Mouse (Mus musculus): ENCODE measurements around the gene Nek8.

DNA sequence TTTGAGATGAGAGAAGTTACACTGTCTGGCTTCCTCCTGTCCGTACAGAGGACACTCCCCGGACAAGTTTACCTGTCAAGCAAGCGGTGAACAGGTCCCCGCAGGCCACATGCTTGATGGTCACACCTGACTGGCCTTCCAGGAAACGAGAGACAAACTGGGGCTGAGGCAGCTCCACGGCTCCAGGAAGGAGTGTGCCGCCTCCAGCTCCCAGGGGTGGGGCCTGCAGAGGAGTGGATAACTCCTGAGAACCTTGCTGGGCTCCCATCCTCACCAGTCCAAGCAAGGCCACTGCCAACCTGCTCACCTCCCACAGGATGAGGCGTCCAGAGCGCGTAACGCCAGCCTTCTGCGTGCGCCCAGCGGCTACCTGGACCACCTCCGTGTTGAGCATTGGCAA, 6.2 kb downstream of the Nek8 start:
- TF ChIP-seq CTCF (IDR thresholded peaks at IDR 0.05; ENCODE audit: borderline replicate concordance, insufficient read depth, low read length) (no peak), POLR2A (IDR thresholded peaks at IDR 0.05; ENCODE audit: low read depth, low read length) (no peak)

Measured in embryonic fibroblast, embryonic 13.5 days (primary cell).